Mouse (Mus musculus) intestine, embryonic 16.5 days (tissue): ENCODE results near the gene Hnrnpd. TPM values are rescaled to one million over a fixed set of nuclear protein-coding genes. Genes with fewer than 3 reads are reported as not detected.

Experiments
- ATAC-seq: fragments of 200-750 bp; cut with Nextera tagmentation; 2 replicates; pipeline ENCODE4 v1.8.0; 2017; ENCODE audit warnings: moderate TSS enrichment, moderate library complexity
- H3K27ac ChIP-seq: fragments of 300-500 bp; sonication (generic); 2 replicates; pipeline ENCODE4 v1.5.1; 2014; ENCODE audit warnings: mild to moderate bottlenecking, low read length
- H3K27me3 ChIP-seq: fragments of 300-500 bp; sonication (generic); replicated peaks from 2 replicates; pipeline ENCODE4 v1.6.1; 2014; ENCODE audit warnings: low read length, control low read depth, mixed read lengths; ENCODE audit not compliant: control insufficient read depth, insufficient read depth
- H3K36me3 ChIP-seq: fragments of 300-500 bp; sonication (generic); 2 replicates; pipeline ENCODE4 v1.6.1; 2014; ENCODE audit warnings: low read length, control low read depth; ENCODE audit not compliant: control insufficient read depth, insufficient read depth
- H3K4me1 ChIP-seq: fragments of 300-500 bp; sonication (generic); 2 replicates; pipeline ENCODE4 v1.6.1; 2014; ENCODE audit warnings: low read length, control low read depth, mixed read lengths; ENCODE audit not compliant: control insufficient read depth, insufficient read depth
- H3K4me2 ChIP-seq: fragments of 300-500 bp; sonication (generic); 2 replicates; pipeline ENCODE4 v1.6.1; 2014; ENCODE audit warnings: low read depth, low read length, control low read depth
- H3K4me3 ChIP-seq: fragments of 300-500 bp; sonication (generic); 2 replicates; pipeline ENCODE4 v1.5.1; 2014; ENCODE audit warnings: mild to moderate bottlenecking, low read length
- H3K9ac ChIP-seq: fragments of 300-500 bp; sonication (generic); 2 replicates; pipeline ENCODE4 v1.6.1; 2014; ENCODE audit warnings: low read depth, low read length
- H3K9me3 ChIP-seq: fragments of 300-500 bp; sonication (generic); 2 replicates; pipeline ENCODE4 v1.6.1; 2016; ENCODE audit warnings: low read length, control low read depth; ENCODE audit not compliant: control insufficient read depth
- WGBS: fragments of 180-500 bp; shearing (Covaris S2); extraction: QIAGEN DNeasy Blood & Tissue Kit; methylation state at CpG from one replicate; pipeline ENCODE4 v1.1.7; 2014; 5-methylcytosine and 5-hydroxymethylcytosine counted together
- polyA plus RNA-seq: library from polyadenylated mRNA; unstranded; fragments of >200 nt; fragmentation: Nextera tagmentation; extraction: Ambion mirVana; gene quantifications from 2 replicates; pipeline ENCODE4 v1.2.1, GENCODE M21; 2015

Gene Hnrnpd
- polyA plus RNA-seq, 1 experiment from 2014 or later, result 37.0 TPM

DNA sequence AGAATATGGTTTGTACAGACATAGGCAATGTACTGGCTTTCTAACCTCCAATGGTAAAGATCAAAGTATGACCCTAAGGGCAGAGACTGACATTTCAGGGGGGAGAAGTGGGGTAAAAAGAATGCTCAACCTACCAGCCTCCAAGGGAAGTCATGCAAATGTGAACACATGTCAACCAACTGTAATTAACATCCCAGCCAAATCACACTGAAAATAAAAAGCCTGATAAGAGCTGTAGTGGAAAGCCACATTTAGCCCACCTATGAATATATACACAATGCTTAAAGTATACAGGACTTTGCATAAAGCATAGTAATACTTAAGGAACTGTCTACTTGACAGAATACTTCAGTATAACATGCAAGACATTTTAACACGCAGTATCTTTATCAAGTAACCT, 3.0 kb downstream of the Hnrnpd start:
- H3K27ac ChIP-seq, result no peak overlapping the region
- no peaks in the 10 kb centered on the region for H3K27me3 ChIP-seq
- H3K4me2 ChIP-seq, result peak overlapping the region; percentile 52
- no peak for ATAC-seq
- H3K9ac ChIP-seq, result no peak overlapping the region
- no peaks in the 10 kb centered on the region for H3K9me3 ChIP-seq
- H3K4me3 ChIP-seq, result peak overlapping the region; percentile 29; the same call in 1 of the 2 replicates
- H3K4me1 ChIP-seq, result peaks cover 26% of the 10 kb centered on the region
- 53% methylated on average over 1 of the region's 1 CpGs for WGBS
- H3K36me3 ChIP-seq, result no peaks in the 10 kb centered on the region

DNA sequence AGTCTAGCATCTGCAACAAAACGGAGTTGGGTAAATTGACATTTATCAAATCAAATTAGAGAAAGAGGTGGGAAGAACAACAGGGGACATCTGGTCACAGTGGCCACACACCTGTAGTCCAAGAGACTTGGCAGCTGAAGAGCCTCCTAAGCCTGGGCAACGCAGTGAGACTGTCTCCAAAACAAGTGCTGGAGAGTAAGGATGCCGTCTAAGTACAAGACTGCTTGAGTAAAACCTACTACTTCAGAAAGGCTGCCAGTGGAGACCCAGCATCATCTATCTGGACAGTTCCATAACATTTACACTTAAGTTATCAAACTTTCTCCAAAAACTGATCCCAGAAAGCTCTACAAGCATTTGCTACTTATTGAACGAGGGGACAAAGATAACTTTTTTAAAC, 3.7 kb downstream of the Hnrnpd start:
- Histone ChIP-seq H3K9ac (no peak overlapping the region), H3K4me3 (peak overlapping the region; percentile 3; the same call in 1 of the 2 replicates), H3K4me1 (peaks cover 26% of the 10 kb centered on the region), H3K9me3 (no peaks in the 10 kb centered on the region), H3K27ac (no peak overlapping the region), H3K27me3 (no peaks in the 10 kb centered on the region), H3K36me3 (no peaks in the 10 kb centered on the region), H3K4me2 (peak overlapping the region; percentile 15; the same call in 1 of the 2 replicates)
- WGBS, result 37% methylated on average over 4 of the region's 4 CpGs
- no peak for ATAC-seq

DNA sequence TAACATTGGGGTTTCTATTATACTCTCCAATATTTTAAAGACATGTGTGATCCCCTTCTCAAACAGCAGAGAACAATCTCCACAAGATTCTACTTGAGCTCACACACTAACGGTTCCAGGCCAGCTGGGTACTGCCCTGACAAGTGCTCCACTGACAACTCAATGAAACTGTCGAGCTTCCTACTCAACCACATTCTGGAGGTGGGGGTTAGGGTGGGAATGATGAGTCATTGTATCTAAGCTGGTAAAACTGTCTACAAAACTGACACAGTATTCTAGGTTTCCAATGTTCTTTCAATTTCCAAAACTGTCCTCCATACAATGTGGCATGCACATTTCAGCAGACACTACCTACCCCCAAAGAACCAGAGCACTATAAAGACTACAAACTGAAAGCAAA, 4.8 kb downstream of the Hnrnpd start:
- peaks cover 26% of the 10 kb centered on the region for H3K4me1 ChIP-seq
- no peaks in the 10 kb centered on the region for H3K27me3 ChIP-seq
- WGBS, result 4% methylated on average over 2 of the region's 2 CpGs
- no peak overlapping the region for H3K27ac ChIP-seq
- no peak overlapping the region for H3K9ac ChIP-seq
- H3K9me3 ChIP-seq, result no peaks in the 10 kb centered on the region
- no peak overlapping the region for H3K4me3 ChIP-seq
- H3K4me2 ChIP-seq, result 0 out of 2 replicates have a peak overlapping the region, but pooled peaks have one; percentile 16
- no peak for ATAC-seq
- no peaks in the 10 kb centered on the region for H3K36me3 ChIP-seq

DNA sequence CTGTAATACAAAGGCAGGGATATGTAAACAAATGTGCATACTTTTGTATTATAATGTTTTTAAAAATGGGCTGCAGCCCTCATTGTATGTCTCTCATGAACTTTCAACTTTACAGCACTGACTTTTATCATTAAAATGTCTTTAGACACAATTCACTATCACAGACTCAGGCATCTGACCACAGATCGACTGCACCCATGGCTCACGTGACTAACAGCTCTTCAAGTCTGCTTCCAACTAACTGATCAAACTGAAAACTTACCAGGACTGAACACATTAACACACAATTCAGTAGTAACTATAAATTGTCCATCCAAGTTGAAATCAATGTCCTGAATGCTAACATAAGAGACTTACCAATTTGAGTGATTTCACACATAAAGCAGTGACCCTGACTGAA, 18.8 kb downstream of the Hnrnpd start:
- no peaks in the 10 kb centered on the region for H3K9me3 ChIP-seq
- ATAC-seq, result no peak
- no peak overlapping the region for H3K4me2 ChIP-seq
- H3K27ac ChIP-seq, result no peak overlapping the region
- H3K36me3 ChIP-seq, result 0 out of 2 replicates have a peak, but pooled peaks cover 7% of the 10 kb centered on the region
- no peak overlapping the region for H3K4me3 ChIP-seq
- H3K4me1 ChIP-seq, result no peaks in the 10 kb centered on the region
- no peak overlapping the region for H3K9ac ChIP-seq
- 79% methylated on average over 2 of the region's 2 CpGs for WGBS
- H3K27me3 ChIP-seq, result no peaks in the 10 kb centered on the region

DNA sequence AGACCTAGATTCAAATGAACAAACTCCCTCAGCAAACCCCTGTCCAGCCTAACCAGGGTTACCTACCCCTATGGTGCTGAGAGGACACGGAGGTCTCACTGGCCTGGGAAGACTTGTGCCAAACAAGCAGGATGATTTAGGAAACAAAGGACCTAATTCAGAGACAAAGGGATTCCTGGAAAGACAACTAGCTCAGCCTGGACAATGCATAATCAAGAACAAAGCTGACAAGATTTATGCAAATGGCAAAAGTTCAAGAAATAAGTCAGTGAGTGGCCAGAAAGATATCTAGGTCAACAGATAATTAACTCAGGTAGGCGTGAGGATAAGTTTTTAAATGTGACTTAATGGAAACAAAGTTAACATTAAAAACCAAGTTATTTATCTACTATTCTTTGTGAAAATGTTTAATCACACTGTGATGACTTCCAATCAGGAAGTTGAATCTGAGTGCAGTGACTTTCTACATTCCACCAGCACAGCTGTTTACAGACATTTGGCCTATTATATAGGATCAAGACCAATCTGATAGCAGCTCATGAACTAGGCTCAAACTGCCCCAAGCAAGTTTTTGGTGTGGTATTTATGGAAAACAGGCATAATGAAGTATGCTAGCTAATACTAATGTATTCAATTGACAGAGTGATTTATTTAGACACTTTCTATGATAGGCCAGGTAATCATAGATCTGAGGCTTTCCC, 19.4 kb downstream of the Hnrnpd start:
- 83% methylated on average over 2 of the region's 2 CpGs for WGBS
- no peaks in the 10 kb centered on the region for H3K4me1 ChIP-seq

DNA sequence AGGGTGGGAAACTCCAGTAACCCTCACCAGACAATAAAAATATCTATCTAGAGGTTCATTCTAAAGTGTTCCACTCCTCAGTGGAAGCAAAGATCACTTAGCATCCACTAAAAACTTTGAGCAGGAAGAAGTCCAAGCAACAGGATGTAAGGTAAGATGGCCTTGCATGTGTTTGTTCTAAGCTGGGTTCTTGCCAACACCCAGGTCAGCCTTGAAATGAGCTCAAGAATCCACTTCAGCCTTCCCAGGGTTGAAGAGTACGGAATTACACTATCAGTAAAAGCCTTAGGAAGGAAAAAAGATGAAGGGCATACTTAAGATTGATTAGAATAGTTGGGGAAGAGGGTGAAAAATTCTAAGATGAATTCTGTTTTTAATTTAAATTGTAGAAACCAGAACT, 20.1 kb downstream of the Hnrnpd start:
- Histone ChIP-seq H3K36me3 (0 out of 2 replicates have a peak, but pooled peaks cover 4% of the 10 kb centered on the region), H3K9ac (no peak overlapping the region), H3K27me3 (no peaks in the 10 kb centered on the region), H3K27ac (no peak overlapping the region), H3K4me1 (no peaks in the 10 kb centered on the region), H3K4me3 (no peak overlapping the region), H3K4me2 (no peak overlapping the region), H3K9me3 (no peaks in the 10 kb centered on the region)
- no peak for ATAC-seq
- 67% methylated on average over 1 of the region's 1 CpGs for WGBS

More for the DNA sequence above, 19.4 kb downstream of the Hnrnpd start:
- Histone ChIP-seq H3K4me2 (no peak overlapping the region), H3K36me3 (0 out of 2 replicates have a peak, but pooled peaks cover 7% of the 10 kb centered on the region), H3K9ac (no peak overlapping the region), H3K4me3 (no peak overlapping the region), H3K27me3 (no peaks in the 10 kb centered on the region), H3K9me3 (no peaks in the 10 kb centered on the region), H3K27ac (no peak overlapping the region)
- no peak for ATAC-seq

DNA sequence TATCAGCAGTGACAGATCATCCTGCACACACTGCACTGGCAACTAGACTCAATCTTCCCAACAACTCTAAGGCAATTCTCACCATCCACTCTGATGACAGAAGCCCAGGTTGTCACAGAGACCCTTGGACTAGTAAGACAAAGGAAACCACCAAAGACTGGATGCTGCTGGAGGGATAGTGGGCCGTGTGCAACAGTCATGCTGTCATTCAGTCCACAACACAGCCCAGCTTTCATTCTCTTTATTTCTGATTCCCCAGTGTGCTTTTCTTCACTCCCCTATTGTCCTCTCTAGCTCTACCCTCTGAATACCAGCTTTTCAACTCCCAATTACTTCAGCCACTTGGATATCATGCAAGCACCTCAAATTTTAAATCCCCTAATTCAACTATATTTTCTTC, 24.9 kb downstream of the Hnrnpd start:
- Histone ChIP-seq H3K27ac (no peak overlapping the region), H3K27me3 (no peaks in the 10 kb centered on the region), H3K9ac (no peak overlapping the region), H3K36me3 (no peaks in the 10 kb centered on the region), H3K4me2 (no peak overlapping the region), H3K9me3 (no peaks in the 10 kb centered on the region), H3K4me3 (no peak overlapping the region), H3K4me1 (no peaks in the 10 kb centered on the region)
- WGBS, result 48% methylated on average over 1 of the region's 1 CpGs
- no peak for ATAC-seq

DNA sequence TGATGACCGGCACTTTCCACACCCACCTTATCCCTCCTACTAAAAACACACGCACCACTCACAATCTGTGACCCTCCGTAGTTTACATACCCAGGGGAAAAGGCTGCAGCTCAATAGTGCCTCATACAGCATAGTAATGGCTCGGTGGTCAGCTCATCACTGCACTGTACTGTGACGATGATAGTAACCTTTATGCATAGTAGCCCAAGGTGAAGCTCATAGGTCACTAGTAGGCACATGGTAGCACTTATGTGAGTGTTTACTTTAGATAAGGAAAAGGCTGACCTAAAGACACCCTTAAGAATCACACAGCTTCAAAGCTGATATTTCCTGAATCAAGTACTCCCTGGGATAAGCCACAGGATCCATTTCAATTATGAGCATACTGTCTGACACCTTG, 26.2 kb downstream of the Hnrnpd start:
- Histone ChIP-seq H3K36me3 (no peaks in the 10 kb centered on the region), H3K4me2 (no peak overlapping the region), H3K4me3 (no peak overlapping the region), H3K27me3 (no peaks in the 10 kb centered on the region), H3K27ac (no peak overlapping the region), H3K9ac (no peak overlapping the region), H3K9me3 (no peaks in the 10 kb centered on the region), H3K4me1 (no peaks in the 10 kb centered on the region)
- 76% methylated on average over 5 of the region's 5 CpGs for WGBS
- peak; percentile 72 for ATAC-seq

DNA sequence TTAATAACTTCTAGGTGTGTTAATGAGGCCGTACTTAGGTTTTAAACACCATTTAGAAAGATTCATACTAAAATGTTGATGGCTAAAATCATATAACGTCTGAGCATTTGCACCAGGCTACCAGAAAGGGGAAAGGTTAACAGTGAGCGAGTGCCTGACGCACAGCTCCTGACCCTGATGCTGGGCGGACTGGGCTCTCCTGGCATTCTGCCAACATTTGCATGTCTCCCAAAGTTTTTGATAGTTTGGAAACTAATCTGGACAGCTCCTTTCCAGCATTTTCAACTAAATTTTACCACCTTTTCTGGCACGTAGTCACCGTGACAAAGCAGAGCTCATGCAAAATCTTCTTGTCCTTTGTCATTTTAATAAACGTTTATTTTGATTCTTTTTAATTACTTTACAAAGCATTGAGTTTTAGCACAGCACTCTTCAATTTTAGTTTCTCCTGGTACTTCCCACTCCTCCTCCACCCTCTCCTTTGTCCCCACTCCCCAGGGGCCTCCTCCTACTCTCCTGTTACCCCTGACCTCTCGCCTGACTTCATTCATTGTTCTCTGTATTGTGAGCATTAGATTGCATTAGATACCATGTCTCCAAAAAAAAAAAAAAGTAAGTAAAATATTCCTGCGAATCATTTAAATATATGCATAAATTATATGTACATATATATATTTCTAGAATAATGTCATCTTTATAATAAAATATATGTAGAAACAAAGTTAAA, 36.8 kb downstream of the Hnrnpd start:
- ATAC-seq, result no peak
- 58% methylated on average over 10 of the region's 10 CpGs for WGBS
- no peak overlapping the region for H3K9ac ChIP-seq

More for the DNA sequence above, 36.8 kb downstream of the Hnrnpd start:
- Histone ChIP-seq H3K9me3 (no peaks in the 10 kb centered on the region), H3K27ac (no peak overlapping the region), H3K4me3 (no peak overlapping the region), H3K4me2 (no peak overlapping the region), H3K27me3 (no peaks in the 10 kb centered on the region), H3K36me3 (no peaks in the 10 kb centered on the region), H3K4me1 (no peaks in the 10 kb centered on the region)
